Mouse (Mus musculus): ENCODE results near the gene Chn2.

The Chn2 gene

DNA sequence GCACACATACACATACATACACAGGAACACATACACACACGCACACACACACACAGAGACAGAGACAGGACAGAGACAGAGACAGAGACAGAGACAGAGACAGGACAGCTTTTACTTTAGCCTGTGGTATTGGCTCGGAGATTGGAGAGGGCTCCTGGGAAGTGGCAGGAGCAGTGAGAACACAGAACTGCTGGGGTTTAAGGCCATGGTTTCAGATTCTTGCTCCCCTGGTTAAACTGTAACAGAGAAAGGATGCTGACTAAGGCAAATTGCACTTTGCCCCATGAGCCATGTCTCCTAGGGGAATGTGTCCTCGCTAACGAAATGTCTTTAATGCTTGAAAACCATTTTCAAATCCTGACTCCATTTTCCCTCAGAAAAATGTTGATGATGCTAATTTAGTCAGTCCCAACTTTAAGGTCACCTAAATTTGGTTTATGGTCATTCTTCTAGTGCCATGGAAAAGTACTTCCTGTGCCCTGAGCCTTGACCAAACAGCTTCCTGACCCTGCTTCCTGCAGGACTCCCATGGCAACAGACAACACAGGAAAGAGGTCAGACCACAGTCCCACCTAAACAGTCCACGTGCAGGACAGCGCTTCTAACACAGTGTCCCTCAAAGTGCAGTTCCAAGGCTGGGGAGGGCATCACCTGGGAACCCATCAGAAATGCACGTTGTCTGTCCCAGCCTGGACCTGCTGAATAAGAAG lies 163.1 kb downstream of the Chn2 start:
- no peak for DNase-seq

DNA sequence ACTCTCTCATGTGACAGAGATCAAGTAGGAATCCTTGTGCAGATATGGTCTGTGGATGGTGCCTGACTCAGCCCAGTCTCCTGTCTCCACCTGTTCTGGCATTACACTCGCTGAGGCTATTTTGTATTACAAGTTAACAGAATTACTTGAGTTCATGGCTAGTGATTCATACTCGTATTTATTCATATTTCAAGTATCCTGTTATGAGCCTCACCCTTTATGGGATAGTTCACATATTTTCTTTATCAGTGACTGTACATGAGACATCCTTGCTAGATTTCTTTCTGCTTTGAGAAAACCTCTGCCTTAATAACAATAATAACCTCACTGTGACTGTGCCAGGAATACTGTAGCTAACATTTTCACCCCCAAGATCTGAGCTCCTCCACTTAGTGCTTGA lies 164.0 kb downstream of the Chn2 start:
- no peak for DNase-seq

DNA sequence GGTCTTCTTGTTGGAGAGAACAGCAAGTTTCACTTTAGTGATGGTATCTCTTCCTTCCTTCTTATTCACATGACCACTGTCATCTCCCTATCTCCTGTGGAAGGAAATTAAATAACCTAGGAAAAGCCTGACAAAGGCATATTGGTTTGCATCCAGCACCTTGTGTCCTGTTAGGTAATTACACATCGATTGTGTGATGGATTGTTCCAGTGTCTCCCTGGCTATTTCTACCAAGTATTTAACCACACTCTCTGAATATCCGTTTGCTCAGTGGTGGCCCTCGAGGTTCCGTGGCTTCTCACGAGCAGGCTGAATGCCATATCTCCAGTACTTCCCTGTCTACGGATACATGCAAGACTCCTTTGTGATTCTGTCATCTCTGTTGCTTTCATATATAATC lies 164.6 kb downstream of the Chn2 start:
- DNase-seq: no peak

DNA sequence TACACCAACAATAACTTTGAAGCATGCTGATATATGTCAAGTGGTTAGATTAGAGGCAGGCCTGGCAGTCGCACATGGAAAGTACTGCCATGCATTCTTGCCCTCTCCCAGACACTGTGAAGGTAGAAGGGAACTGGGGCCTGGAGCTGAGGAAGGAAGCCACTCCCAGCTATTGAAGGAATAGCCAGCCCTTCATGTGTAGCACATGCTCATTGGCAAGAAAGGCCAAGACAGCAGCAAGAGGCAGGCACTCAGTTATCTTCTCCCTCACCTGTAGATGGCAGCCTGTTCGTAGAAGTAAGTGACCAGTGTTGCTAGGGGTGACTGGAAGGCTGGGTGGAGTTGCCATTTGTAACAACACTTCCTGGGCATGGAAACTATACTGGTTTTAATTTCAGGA lies 165.6 kb downstream of the Chn2 start:
- peak in 1 of 2 experiments; percentile 15 for DNase-seq

DNA sequence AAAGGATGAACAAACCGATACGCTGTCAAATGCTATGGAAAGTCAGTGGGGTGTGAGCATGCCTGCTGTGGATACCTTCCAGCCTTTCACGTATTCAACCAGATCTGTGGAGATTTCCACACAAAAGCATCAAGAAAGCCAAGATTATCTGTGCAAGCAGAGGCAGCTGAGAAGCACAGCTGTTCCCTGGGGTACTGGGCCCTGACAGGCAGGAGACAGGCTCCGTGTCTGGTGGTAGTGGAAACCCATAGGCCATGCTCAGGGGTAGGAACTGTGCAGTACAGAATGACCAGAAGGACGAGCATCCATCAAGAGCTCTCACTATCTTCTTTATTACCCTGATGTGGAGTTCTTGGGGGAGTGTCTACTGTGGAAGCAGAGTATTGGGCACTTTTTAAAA lies 166.1 kb downstream of the Chn2 start:
- no peak for DNase-seq

DNA sequence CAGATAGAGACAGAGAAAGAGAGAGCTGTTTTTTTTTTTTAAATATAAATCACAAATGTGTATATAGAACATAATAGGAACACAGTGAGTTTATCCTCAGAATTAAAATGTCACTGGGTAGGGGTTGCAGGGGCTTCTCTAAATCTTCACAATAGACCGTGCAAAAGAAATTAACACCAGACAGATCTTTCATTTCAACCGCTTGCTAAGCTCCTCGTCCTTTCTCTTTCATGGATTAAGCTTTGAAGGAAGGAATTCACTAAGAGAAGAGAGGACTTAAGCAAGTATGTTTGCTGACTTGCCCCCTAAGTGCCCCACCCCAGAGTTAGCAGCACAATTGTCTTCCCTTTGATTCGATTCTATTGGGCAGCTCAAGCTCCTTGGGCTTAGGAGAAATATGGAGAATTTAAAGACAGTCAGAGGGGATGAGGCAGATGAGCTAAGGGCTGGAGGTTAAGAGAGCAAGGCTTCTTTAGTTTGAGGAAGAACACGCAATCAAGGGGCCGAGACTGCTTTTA lies 166.9 kb downstream of the Chn2 start:
- DNase-seq: no peak

DNA sequence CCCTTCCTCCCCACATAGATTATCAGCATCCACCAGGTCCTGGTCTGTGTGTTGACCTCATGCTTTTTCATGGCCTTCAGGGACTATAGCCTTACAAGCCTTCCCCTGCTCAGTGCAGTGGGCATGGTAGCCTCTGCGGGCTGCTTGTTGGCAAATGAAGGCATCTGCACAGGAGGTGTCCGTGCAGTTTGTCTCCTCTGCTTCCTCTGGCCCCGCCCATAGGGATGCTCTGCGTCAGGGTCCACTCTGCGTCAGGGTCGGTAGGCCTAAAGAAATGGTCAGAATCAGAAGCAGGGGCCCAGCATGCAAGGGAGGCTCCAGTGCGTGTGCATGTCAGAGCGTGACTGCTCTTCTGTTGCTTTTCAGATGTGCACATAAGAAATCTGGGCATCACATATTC lies 169.4 kb downstream of the Chn2 start:
- DNase-seq: no peak

DNA sequence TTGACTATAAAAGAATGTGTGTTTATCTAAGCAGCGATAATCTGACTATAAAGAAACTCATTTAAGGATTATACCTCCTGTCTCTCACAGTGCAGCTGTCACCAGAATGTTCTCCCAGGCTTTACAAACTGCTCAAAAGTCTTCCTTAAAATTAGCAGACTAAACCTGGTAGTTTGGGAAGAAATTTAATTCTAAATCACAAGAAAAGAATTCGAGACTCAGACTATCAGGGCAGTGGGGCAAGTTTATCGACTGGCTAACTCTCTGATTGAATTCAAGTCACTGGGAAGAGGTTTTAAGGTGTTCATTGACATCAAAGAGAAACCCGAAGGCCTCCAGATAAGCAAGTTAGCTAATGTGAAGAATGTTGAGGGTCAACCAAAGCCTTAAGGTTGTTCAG lies 171.6 kb downstream of the Chn2 start:
- no peak for DNase-seq

DNA sequence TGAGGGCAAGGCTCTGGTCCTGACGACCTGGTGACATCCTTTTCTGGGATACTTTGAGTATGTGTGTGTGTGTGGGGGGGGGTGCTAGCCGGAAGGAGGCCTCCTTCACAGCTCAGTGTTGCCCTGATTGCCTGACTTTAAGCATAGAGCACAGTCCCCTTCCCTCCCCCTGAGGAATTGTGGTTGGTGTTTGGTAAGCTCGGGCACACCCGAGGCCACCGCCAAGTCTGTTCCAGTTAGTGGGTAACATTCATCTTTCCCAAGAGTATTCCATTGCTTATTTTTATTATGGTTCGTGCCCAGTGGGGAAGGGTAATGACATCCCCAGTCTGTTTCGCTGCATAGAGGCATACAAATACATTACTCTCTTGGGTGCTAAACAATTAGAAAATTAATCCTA lies 172.6 kb downstream of the Chn2 start:
- DNase-seq: no peak

DNA sequence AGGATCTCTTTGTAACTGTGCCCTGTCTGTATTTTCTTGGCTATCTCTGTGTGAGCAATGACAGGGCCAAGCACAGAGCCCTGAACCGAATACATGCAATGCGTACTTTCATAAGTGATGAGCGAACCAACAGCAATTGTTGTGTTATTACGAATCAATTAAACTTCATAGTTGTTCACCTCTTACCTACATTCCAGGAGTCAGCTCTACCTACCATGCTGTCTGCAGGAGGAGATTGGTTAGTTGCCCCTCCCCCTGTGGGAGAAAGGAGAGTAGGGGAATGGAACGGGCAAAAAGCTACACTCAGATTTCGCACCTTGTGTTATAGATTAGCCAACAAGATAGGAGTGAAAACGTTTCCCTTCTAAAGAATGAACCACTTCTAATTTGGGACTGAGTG lies 174.4 kb downstream of the Chn2 start:
- DNase-seq: no peak

DNA sequence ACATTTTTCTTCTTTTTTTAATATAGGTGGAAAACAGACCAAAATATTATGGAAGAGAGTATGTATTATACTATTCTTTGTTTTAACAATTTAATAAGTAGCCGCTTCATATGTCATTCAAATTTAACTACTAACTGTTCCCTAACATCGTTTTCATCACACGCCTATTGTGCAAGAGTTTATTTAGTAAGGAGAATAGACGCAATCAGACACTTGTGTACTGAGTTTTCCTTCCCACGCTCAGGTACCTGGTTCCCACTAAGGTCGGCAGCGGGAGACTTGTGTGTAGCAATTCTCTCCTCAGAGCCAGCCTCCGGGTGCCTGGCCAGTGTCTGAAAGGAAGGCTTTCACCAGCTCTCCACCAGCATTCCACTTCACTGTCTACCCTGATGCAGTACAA lies 176.3 kb downstream of the Chn2 start:
- DNase-seq: no peak

DNA sequence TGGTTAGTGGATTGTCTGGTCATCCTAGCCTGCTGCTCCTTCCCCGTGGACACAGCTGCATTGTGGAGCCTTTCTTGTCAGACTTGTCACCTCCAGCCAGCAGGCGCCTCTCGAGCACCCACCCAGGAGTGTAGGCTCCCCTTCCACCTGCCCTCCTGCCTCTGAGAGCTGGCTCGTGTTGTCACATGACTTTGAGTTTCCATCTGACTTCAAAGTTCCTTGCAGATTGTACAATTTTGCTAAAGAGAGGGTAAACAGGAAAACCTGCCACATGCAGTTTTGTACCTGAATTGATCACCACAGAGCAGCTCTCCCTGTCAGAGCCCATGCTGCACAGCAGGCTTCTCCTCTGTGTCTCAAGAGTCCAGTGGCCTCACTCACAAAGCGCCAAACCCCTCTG lies 177.2 kb downstream of the Chn2 start:
- no peak for DNase-seq

DNA sequence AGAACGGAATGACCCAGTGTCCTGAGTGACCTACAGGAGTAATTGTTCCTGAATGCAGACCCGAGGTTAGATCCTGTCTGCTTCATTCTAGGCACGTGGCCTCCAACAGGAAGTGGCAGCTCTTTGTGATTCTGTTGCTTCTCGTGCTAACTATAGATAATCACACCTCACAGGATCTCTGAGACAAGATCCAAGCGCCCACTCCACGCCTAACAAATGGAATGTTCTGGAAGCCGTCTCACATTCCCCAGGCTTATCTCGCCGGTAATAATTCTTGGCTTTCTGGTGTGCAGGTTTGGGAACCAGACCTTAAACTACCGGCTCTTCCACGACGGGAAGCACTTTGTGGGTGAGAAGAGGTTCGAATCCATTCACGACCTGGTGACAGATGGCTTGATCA lies 180.8 kb downstream of the Chn2 start:
- DNase-seq: no peak

DNA sequence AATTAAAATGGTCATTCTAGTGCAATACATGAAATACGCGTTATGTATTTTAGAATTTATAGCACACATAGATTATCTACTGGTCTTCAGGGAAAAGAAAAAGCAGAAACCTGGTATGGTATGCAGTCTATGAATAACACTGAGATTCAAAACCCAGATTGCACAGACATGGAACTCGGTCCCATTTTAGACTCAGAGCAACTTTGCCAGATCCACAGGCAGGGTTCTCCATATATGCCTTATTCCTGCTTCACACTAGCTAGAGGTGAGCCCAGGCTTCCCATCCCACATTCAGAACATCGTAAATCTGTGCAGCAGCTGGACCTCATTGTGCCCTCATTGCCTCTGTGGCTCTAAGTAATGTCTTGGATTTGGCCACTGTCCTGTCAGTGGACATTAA lies 184.2 kb downstream of the Chn2 start:
- DNase-seq: no peak

DNA sequence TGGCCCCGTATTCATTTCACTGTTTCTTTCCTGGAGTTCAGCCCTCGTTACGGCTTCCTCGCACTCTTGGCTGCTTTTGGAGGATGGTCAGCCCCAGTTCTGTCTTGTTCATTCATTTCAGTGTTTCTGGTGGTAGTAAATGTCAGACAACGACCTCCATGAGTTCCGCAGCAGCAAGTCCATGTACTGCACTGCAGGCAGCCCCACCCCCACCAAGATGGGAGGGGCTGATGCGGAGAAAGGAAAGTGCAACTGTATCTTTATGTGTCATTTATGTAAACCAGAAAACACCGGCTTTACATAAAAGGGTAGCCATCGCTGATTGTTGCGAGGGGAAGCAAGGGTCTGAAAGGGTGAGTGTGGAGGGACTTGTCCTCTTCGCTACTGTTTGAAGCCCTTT lies 185.0 kb downstream of the Chn2 start:
- DNase-seq: no peak

DNA sequence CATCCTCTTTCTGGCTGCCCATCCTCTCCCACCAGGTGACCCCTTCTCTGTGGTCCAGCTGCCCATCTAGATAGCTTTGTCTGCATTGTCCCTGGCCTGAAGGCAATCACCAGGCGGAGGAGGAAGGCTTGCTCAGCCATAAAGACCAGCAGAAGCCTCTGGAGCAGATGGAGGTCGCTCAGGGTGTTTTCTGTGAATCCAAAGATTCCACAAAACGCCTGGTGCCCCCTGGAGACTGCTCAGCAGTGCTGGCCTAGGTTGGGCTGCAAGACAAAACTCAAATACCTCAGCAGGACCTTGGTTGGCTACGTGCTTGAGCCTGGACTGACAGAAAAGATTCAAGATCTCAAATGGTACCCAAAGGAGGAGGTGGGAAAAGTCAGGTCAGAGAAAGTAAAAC lies 186.0 kb downstream of the Chn2 start:
- peak in 1 of 2 experiments; percentile 25 for DNase-seq

DNA sequence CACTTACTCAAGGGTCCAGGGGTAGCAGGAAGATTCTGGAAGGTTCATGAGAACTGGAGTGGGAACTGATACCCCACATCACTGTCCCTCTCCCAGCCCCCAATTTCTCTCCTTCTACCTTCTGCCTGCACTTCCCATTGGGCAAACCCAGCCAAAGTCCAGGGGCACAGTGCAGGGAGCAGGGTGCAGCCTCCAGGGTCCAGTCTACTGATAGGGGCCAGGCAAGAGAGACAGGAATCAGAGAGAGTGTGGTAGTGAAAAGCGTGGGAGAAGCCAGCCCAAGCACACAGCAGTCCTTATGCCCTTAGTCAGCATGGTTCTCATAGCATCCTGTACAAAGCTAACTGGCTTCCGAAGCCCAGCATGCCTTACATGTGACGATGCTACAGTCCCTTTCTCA lies 187.7 kb downstream of the Chn2 start:
- DNase-seq: no peak

DNA sequence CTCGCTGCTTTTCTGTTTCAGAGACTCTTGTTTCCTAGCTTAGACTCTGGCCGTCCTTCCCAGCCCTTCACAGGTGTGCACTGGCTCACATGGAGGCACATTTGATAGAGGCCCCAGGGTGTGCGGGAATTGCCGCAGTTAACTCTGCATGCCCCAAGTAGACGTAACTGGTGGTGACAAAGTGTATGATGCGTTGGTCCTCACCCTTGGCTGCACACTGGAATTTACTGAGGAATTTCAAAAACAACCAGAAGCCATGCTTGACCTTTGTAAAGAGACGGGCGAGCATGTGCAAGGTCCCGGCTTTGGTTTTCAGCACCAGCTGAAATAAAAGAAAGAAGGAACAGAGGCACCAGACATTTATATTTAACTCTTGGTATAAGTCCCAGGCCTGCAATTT lies 189.1 kb downstream of the Chn2 start:
- no peak for DNase-seq

DNA sequence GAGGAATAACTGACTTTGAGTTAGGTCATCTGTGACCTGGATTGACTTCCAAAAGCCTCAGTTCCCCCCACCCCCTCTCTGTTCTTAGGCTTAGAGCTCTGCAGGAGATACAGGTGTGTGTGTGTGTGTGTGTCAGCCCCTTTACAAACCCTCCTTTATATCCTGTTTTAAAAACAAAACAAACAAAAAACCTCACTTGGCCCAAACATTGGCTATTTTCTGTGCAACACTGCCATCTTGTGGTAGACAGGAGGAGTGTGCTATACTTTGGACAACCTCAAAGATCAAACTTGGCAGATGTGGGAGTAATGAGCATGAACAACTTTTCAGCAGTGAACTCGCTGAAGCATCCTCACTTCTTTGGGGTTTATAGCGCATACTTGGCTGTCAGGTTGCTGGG lies 189.5 kb downstream of the Chn2 start:
- peak; percentile 70 to 76 for DNase-seq

DNA sequence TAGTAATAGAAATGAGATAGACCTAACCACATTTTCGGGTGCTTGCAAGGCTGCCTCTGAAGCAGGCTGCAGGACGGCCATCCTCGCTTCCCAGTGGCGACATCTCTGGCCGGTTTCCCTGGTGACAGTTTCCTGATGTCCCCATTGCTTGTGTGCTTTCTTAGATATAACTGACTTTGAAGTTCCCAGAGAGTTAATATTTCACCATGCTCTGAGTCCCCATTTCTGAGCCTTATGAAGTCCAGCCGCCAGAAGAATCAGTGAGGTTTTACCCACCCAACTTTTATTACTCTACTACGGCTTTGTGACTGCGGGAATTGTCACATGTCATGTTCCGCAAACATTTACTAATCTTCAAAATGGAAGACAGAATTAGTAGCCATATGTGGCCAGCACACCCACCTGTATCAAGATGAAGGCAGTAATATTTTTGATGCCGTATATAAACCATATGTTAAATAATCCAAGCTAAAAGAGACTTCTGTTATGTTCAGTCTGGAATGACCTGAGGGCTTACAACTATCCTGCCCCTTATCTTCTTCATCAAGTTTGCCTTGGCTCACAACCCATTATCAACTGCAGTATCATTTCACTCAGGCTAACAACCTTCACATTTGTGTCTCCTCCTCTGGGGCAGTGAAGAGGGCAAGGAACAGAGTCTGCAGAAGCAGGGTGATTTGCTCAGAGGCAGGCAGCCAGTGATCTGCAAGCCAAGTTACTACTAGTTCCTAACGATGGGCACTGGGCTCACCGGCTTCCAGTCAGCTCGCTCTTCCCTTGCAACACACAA lies 192.6 kb downstream of the Chn2 start:
- no peak for DNase-seq

DNA sequence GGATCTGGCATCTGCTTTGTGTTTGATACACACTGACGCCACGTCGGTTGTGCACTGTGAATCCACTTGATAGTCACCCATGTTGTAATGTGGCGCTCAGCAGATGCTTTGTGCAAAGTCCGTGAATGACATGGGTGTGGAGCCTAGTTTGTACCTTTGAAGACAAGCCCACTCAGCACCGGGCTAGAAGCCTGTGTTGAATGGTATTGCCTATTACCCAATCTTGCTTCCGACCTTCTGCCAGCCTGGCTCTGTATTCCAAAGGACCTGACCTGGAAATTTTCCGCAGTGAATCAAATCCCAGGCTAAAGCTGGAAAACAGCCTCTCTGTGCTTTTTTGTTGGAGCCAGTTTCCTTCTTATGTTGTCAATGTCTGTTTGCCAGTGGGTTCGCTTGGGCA lies 197.1 kb downstream of the Chn2 start:
- no peak for DNase-seq

DNA sequence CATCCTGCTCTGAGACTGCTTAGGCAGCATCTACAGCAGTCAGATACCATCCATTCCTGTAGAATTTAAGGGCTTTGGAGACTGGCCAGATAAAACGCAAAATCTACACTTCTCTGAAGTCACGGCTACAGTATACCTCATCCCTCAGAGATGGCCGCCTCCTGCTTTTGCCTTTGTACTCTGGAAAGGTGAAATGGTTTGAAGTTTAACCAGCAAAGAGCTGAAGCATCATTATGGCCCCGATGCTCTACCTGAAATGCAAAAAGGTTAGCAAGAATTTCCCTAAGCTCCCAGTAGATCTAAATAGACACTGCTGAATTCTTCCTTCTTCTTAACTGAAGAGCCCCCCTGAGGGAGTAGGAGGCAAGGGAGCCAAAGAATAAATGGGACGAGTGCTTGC lies 202.4 kb downstream of the Chn2 start:
- DNase-seq: no peak

DNA sequence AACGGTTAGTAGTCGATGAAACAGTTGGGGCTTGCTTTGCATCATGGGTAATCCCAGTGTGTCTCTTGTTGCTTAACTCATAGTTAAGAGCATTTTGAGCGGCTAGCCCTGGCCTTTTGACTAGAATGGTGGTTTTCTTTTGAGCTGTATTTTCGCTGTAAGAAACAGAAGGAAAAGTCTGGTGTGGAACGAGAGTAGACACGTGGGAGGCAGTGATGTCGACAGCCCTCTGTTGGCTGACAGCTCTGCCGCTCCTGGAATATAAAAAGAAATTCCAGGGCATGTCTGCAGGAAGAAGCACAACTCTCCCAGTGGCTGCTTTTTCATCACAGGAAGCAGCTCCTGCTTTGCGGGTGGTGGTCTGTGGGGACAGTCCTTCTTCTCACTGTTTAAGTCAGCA lies 202.9 kb downstream of the Chn2 start:
- no peak for DNase-seq
